In the genomic region with DNA sequence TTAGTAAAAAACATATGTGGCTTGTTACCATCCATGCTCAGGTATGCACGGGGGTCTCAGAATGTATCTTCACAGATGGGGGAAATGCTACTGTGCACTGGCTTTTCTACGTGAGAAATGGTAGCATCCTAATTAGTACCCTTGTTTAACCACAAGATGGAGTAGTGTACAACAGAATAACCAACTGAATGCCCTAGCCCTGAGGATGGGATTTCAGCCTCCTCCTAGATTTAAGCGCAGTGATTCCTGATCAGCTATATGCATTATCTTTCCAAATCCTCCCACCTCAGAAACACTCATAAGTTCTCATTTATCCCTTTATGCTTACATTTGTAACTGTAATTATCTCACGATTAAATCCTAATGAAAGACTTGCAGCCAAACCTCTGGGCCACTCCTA, we compare ENCODE assay signal across 8 mouse cellular contexts. TPM values are rescaled to one million over a fixed set of nuclear protein-coding genes. Genes with fewer than 3 reads are reported as not detected.
DNase-seq lines count a peak whose midpoint lies in the region; ATAC-seq and TF ChIP-seq lines count a peak whose summit lies in the region.

No protein-coding gene starts in this region.

- ATAC-seq in forebrain, embryonic 11.5 days (replicated peaks; ENCODE audit: low FRiP score) = peak; percentile 71
- peak; percentile 80 for ATAC-seq in midbrain, embryonic 11.5 days (ENCODE audit: low FRiP score)
- peak; percentile 86 for ATAC-seq in midbrain, postnatal 0 days (ENCODE audit: low FRiP score)

- H3K4me2 ChIP-seq in forebrain, embryonic 11.5 days (ENCODE audit: low read depth, low read length, severe bottlenecking) = no peak overlapping the region
- no peak overlapping the region for H3K4me2 ChIP-seq in midbrain, embryonic 11.5 days
- no peak overlapping the region for H3K4me2 ChIP-seq in midbrain, postnatal 0 days (ENCODE audit: low read depth, low read length, poor library complexity, severe bottlenecking)

- H3K27me3 ChIP-seq in forebrain, embryonic 11.5 days (ENCODE audit: control insufficient read depth, insufficient read depth, low read length) = no peaks in the 10 kb centered on the region
- H3K27me3 ChIP-seq in forebrain, embryonic 10.5 days (ENCODE audit: poor library complexity, severe bottlenecking) = no peaks in the 10 kb centered on the region
- H3K27me3 ChIP-seq in midbrain, embryonic 11.5 days (ENCODE audit: control insufficient read depth, insufficient read depth, low read length) = no peaks in the 10 kb centered on the region
- H3K27me3 ChIP-seq in midbrain, embryonic 10.5 days (ENCODE audit: low read depth, poor library complexity, severe bottlenecking) = 0 out of 2 replicates have a peak, but pooled peaks cover 9% of the 10 kb centered on the region
- no peaks in the 10 kb centered on the region for H3K27me3 ChIP-seq in midbrain, postnatal 0 days (ENCODE audit: insufficient read depth, low read length)

- no peak for DNase-seq in forebrain, embryonic 11.5 days (ENCODE audit: low spot score)
- no peak for DNase-seq in forebrain, embryonic 10.5 days (ENCODE audit: extremely low spot score, low spot score)
- peak; percentile 90 for DNase-seq in midbrain, embryonic 11.5 days (ENCODE audit: low spot score, missing footprints)
- DNase-seq in midbrain, embryonic 10.5 days (ENCODE audit: low spot score) = no peak
- DNase-seq in forelimb bud, embryonic 11.5 days (ENCODE audit: low read depth, low spot score) = peak; percentile 53
- peak; percentile 81 for DNase-seq in midbrain, postnatal 0 days (ENCODE audit: low spot score)
- DNase-seq in urinary bladder, postnatal 14 days (ENCODE audit: low spot score) = no peak
- no peak for DNase-seq in adrenal gland, postnatal 36 days

- 18% methylated on average over 4 of the region's 4 CpGs for WGBS in forebrain, embryonic 11.5 days
- WGBS in forebrain, embryonic 10.5 days = 18% methylated on average over 4 of the region's 4 CpGs
- 19% methylated on average over 4 of the region's 4 CpGs for WGBS in midbrain, embryonic 11.5 days
- WGBS in midbrain, embryonic 10.5 days = 19% methylated on average over 4 of the region's 4 CpGs
- 11% methylated on average over 4 of the region's 4 CpGs for WGBS in midbrain, postnatal 0 days

- H3K36me3 ChIP-seq in forebrain, embryonic 11.5 days (ENCODE audit: control insufficient read depth, insufficient read depth, low read length) = no peaks in the 10 kb centered on the region
- no peaks in the 10 kb centered on the region for H3K36me3 ChIP-seq in forebrain, embryonic 10.5 days (replicated peaks)
- no peaks in the 10 kb centered on the region for H3K36me3 ChIP-seq in midbrain, embryonic 11.5 days (ENCODE audit: control insufficient read depth, insufficient read depth, low read length)
- H3K36me3 ChIP-seq in midbrain, embryonic 10.5 days = no peaks in the 10 kb centered on the region
- no peaks in the 10 kb centered on the region for H3K36me3 ChIP-seq in midbrain, postnatal 0 days (ENCODE audit: insufficient read depth, low read length)

- H3K9me3 ChIP-seq in forebrain, embryonic 11.5 days (ENCODE audit: control insufficient read depth, low read length) = no peaks in the 10 kb centered on the region
- H3K9me3 ChIP-seq in forebrain, embryonic 10.5 days = no peaks in the 10 kb centered on the region
- H3K9me3 ChIP-seq in midbrain, embryonic 11.5 days (ENCODE audit: control insufficient read depth, low read length) = no peaks in the 10 kb centered on the region
- no peaks in the 10 kb centered on the region for H3K9me3 ChIP-seq in midbrain, embryonic 10.5 days (replicated peaks)
- H3K9me3 ChIP-seq in midbrain, postnatal 0 days (ENCODE audit: low read length) = no peaks in the 10 kb centered on the region

- no peaks in the 10 kb centered on the region for H3K4me1 ChIP-seq in forebrain, embryonic 11.5 days (replicated peaks; ENCODE audit: control insufficient read depth, insufficient read depth, low read length)
- H3K4me1 ChIP-seq in forebrain, embryonic 10.5 days = peaks cover 24% of the 10 kb centered on the region
- no peaks in the 10 kb centered on the region for H3K4me1 ChIP-seq in midbrain, embryonic 11.5 days (ENCODE audit: control insufficient read depth, insufficient read depth, low read length)
- 0 out of 2 replicates have a peak, but pooled peaks cover 6% of the 10 kb centered on the region for H3K4me1 ChIP-seq in midbrain, embryonic 10.5 days
- no peaks in the 10 kb centered on the region for H3K4me1 ChIP-seq in midbrain, postnatal 0 days (ENCODE audit: insufficient read depth, low read length)

- peak; percentile 93 for TF ChIP-seq CTCF in midbrain, postnatal 0 days (IDR thresholded peaks at IDR 0.05)

- no peak overlapping the region for H3K9ac ChIP-seq in forebrain, embryonic 11.5 days (ENCODE audit: low read length)
- H3K9ac ChIP-seq in midbrain, embryonic 11.5 days (ENCODE audit: low read length) = no peak overlapping the region
- H3K9ac ChIP-seq in midbrain, postnatal 0 days (replicated peaks; ENCODE audit: low read length, poor library complexity, severe bottlenecking) = no peak overlapping the region

- no peak overlapping the region for H3K27ac ChIP-seq in forebrain, embryonic 11.5 days (ENCODE audit: low read depth, low read length)
- H3K27ac ChIP-seq in forebrain, embryonic 10.5 days = no peak overlapping the region
- H3K27ac ChIP-seq in midbrain, embryonic 11.5 days (ENCODE audit: low read depth, low read length) = no peak overlapping the region
- H3K27ac ChIP-seq in midbrain, embryonic 10.5 days (replicated peaks) = no peak overlapping the region
- H3K27ac ChIP-seq in midbrain, postnatal 0 days (ENCODE audit: low read depth, low read length) = no peak overlapping the region

- no peak overlapping the region for H3K4me3 ChIP-seq in forebrain, embryonic 11.5 days (ENCODE audit: low read depth, low read length)
- no peak overlapping the region for H3K4me3 ChIP-seq in forebrain, embryonic 10.5 days
- no peak overlapping the region for H3K4me3 ChIP-seq in midbrain, embryonic 11.5 days (ENCODE audit: low read depth, low read length)
- H3K4me3 ChIP-seq in midbrain, embryonic 10.5 days = no peak overlapping the region
- no peak overlapping the region for H3K4me3 ChIP-seq in midbrain, postnatal 0 days (ENCODE audit: low read depth, low read length)

RNA-seq across cellular contexts. Expression of a gene that starts 37.6 kb away (rescaled TPM):
- 15.0 and 15.2 TPM in 2 replicates for polyA plus RNA-seq in forebrain, embryonic 11.5 days (2014; fragmentation: Nextera tagmentation; extraction: Ambion mirVana)
- polyA plus RNA-seq in forebrain, embryonic 10.5 days (2016; fragmentation: Nextera tagmentation; extraction: Ambion mirVana) = 12.6 and 13.5 TPM in 2 replicates
- polyA plus RNA-seq in midbrain, embryonic 11.5 days (2014; fragmentation: Nextera tagmentation; extraction: Ambion mirVana) = 14.2 and 15.2 TPM in 2 replicates
- 14.1 and 17.6 TPM in 2 replicates for polyA plus RNA-seq in midbrain, embryonic 10.5 days (2016; fragmentation: Nextera tagmentation; extraction: Ambion mirVana)
- total RNA-seq in midbrain, postnatal 0 days (2014; rRNA removed) = 18.5 and 20.4 TPM in 2 replicates
- polyA plus RNA-seq in midbrain, postnatal 0 days (2015; fragmentation: Nextera tagmentation; extraction: Ambion mirVana) = 10.0 and 11.1 TPM in 2 replicates
- 1 to 10 TPM; 2.4 to 3.0 TPM for total RNA-seq in adrenal gland, postnatal 36 days (2021)

Comparison
In these comparisons a context has a peak if more than half of its experiments do, and no peak if none do; other contexts are left out.
1. DNase-seq: peak in midbrain, embryonic 11.5 days (single experiment), forelimb bud, embryonic 11.5 days (single experiment) and midbrain, postnatal 0 days (single experiment); none in forebrain, embryonic 11.5 days (single experiment), forebrain, embryonic 10.5 days (single experiment), midbrain, embryonic 10.5 days (single experiment), urinary bladder, postnatal 14 days (single experiment) and adrenal gland, postnatal 36 days (0 of 2).
2. Peak in every context shown above with its lines, with median percentiles within 50 percentile points of each other: ATAC-seq.